ENCODE assay signal across 10 mouse cellular contexts in genomic region chr11:118792916-118793638, GRCm38 (mm10).
DNase-seq lines count a peak whose midpoint lies in the region; ATAC-seq lines count a peak whose summit lies in the region.
"Had no signal": no experiment of that assay in that cellular context is flagged by ENCODE, and none has a peak within 500 bp of the region (broad histone marks: within the 10 kb centered on the region; RNA-seq: fewer than 3 reads in every experiment).

No protein-coding gene starts in this region.

- H3K27ac ChIP-seq in midbrain, embryonic 13.5 days, result peak overlapping the region; percentile 98
- H3K27ac ChIP-seq: heart, embryonic 13.5 days had no signal

- peak overlapping the region; percentile 48 for H3K9ac ChIP-seq in midbrain, embryonic 13.5 days (replicated peaks)
- H3K9ac ChIP-seq: heart, embryonic 13.5 days had no signal

- DNase-seq in cerebellum, adult 11-12 months, result peak; percentile 83
- peak; percentile 78 to 80 for DNase-seq in cerebellum, postnatal 14 days
- peak; percentile 13 to 23 for DNase-seq in gastrocnemius, adult 8-10 months (ENCODE audit: low spot score in 2 of 2)
- DNase-seq in embryo, embryonic 9.5 days (ENCODE audit: extremely low spot score), result no peak
- no peak for DNase-seq in adrenal gland, postnatal 36 days
- DNase-seq in kidney, postnatal 4 days, result no peak
- DNase-seq: lung, adult 18-20 months; thymus, postnatal 4 days had no signal

- ATAC-seq in midbrain, embryonic 13.5 days, result peak; percentile 78

- no peaks in the 10 kb centered on the region for H3K36me3 ChIP-seq in midbrain, embryonic 13.5 days
- H3K36me3 ChIP-seq: heart, embryonic 13.5 days had no signal

- H3K4me1 ChIP-seq in midbrain, embryonic 13.5 days (replicated peaks), result peaks cover 54% of the 10 kb centered on the region

- WGBS in midbrain, embryonic 13.5 days, result 44% methylated on average over 10 of the region's 10 CpGs

- no peak overlapping the region for H3K4me3 ChIP-seq in midbrain, embryonic 13.5 days (replicated peaks)
- H3K4me3 ChIP-seq: heart, embryonic 13.5 days had no signal

- H3K9me3 ChIP-seq in midbrain, embryonic 13.5 days, result 0 out of 2 replicates have a peak, but pooled peaks cover under 1% of the 10 kb centered on the region
- H3K9me3 ChIP-seq: heart, embryonic 13.5 days had no signal

- 0 out of 2 replicates have a peak overlapping the region, but pooled peaks have one; percentile 5 for H3K4me2 ChIP-seq in midbrain, embryonic 13.5 days (replicated peaks)
- H3K4me2 ChIP-seq: heart, embryonic 13.5 days had no signal

- no peaks in the 10 kb centered on the region for H3K27me3 ChIP-seq in midbrain, embryonic 13.5 days
- H3K27me3 ChIP-seq: heart, embryonic 13.5 days had no signal

Comparison
In these comparisons a context has a peak if more than half of its experiments do, and no peak if none do; other contexts are left out.
1. DNase-seq: peak in cerebellum, adult 11-12 months (single experiment), cerebellum, postnatal 14 days (2 of 2) and gastrocnemius, adult 8-10 months (2 of 2); none in embryo, embryonic 9.5 days (single experiment), adrenal gland, postnatal 36 days (0 of 2) and kidney, postnatal 4 days (0 of 2).